Mouse (Mus musculus): ENCODE data around the gene Ubr4.
"Not testable (repeated sequence)": the region's sequence is repeated elsewhere in the genome, so short reads cannot be mapped to it uniquely, and the experiment has no call there.

The Ubr4 gene

GRCm38 (mm10) chr4:139487085-139487484, 134.7 kb downstream of the Ubr4 start:
- in situ Hi-C loops (cut with MboI): no loop called here

- in situ Hi-C loops (cut with MboI): no loop called here
Observed at GRCm38 (mm10) chr4:139488325-139488724, 135.9 kb downstream of the Ubr4 start.

GRCm38 (mm10) chr4:139489946-139490345, 137.5 kb downstream of the Ubr4 start:
- in situ Hi-C loops (cut with MboI): no loop called here

- in situ Hi-C loops (cut with MboI): no loop called here
Observed at GRCm38 (mm10) chr4:139490413-139491055, 138.1 kb downstream of the Ubr4 start.

- in situ Hi-C loops (cut with MboI): no loop called here
Observed at GRCm38 (mm10) chr4:139491541-139492170, 139.2 kb downstream of the Ubr4 start.

GRCm38 (mm10) chr4:139492258-139492833, 139.9 kb downstream of the Ubr4 start:
- in situ Hi-C loops (cut with MboI): no loop called here

- in situ Hi-C loops (cut with MboI): no loop called here
Observed at GRCm38 (mm10) chr4:139493227-139494025, 141.0 kb downstream of the Ubr4 start.

- in situ Hi-C loops (cut with MboI): no loop called here
Observed at GRCm38 (mm10) chr4:139500814-139501213, 148.4 kb downstream of the Ubr4 start.

GRCm38 (mm10) chr4:139501702-139502101, 149.3 kb downstream of the Ubr4 start:
- in situ Hi-C loops (cut with MboI): no loop called here

- in situ Hi-C loops (cut with MboI): no loop called here
Observed at GRCm38 (mm10) chr4:139503919-139504318, 151.5 kb downstream of the Ubr4 start.

- in situ Hi-C loops (cut with MboI): no loop called here
Observed at GRCm38 (mm10) chr4:139505716-139506115, 153.3 kb downstream of the Ubr4 start.

GRCm38 (mm10) chr4:139506727-139507126, 154.3 kb downstream of the Ubr4 start:
- in situ Hi-C loops (cut with MboI): no loop called here

- in situ Hi-C loops (cut with MboI): no loop called here
Observed at GRCm38 (mm10) chr4:139509069-139509468, 156.7 kb downstream of the Ubr4 start.

GRCm38 (mm10) chr4:139511557-139511956, 159.1 kb downstream of the Ubr4 start:
- in situ Hi-C loops (cut with MboI): no loop called here

- in situ Hi-C loops (cut with MboI): no loop called here
Observed at GRCm38 (mm10) chr4:139512985-139513384, 160.6 kb downstream of the Ubr4 start.

GRCm38 (mm10) chr4:139519221-139519620, 166.8 kb downstream of the Ubr4 start:
- in situ Hi-C loops (cut with MboI): no loop called here

GRCm38 (mm10) chr4:139521926-139522325, 169.5 kb downstream of the Ubr4 start:
- in situ Hi-C loops (cut with MboI): no loop called here

GRCm38 (mm10) chr4:139526475-139526874, 174.1 kb downstream of the Ubr4 start:
- in situ Hi-C loops (cut with MboI): no loop called here

- in situ Hi-C loops (cut with MboI): not testable (repeated sequence)
Observed at GRCm38 (mm10) chr4:139530248-139530647, 177.8 kb downstream of the Ubr4 start, which contains the start of gene Iffo2. Gene Iffo2, plus strand, starts transcription at chr4:139530548.

- in situ Hi-C loops (cut with MboI): no loop called here
Observed at GRCm38 (mm10) chr4:139532081-139532480, 179.7 kb downstream of the Ubr4 start.

- in situ Hi-C loops (cut with MboI): no loop called here
Observed at GRCm38 (mm10) chr4:139535127-139535695, 182.8 kb downstream of the Ubr4 start.

- in situ Hi-C loops (cut with MboI): no loop called here
Observed at GRCm38 (mm10) chr4:139535719-139536118, 183.3 kb downstream of the Ubr4 start.

Data from mature B cell (primary cell).